Mouse (Mus musculus): ENCODE results near the gene Sec14l5.

DNA sequence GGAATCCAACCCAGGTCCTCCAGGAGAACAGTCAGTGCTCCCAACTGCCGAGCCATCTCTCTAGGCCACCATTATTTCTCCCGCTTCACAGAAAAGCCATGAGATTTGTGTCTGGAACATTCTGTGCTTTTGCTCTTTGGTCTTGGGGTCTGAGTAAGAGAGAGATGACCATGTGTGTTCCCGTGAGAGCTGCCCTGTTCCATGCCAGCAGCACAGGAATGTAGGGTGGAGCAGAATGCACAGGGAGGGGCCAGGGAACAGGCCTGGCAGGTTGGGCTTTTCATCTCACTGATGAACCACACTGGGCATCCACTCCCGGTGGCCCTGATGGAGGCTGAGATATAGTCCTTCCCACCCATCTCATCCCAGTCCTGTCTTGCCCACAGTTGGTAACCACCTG is 27.5 kb upstream of the Sec14l5 start:
- TF ChIP-seq EP300 (optimal IDR thresholded peaks at IDR 0.05) (peak; percentile 67), CTCF (IDR thresholded peaks at IDR 0.05; ENCODE audit: low read depth) (no peak)

Measured in stomach, postnatal 0 days (tissue).